Mouse (Mus musculus) kidney, adult 18-20 months (tissue): ENCODE measurements around the gene Smok3b.

Source experiments
- DNase-seq: peaks from one replicate; pipeline ENCODE4 v3.0.0; 2021

The Smok3b gene

GRCm38 (mm10) chr5:138085421-138085911 lies 64.2 kb downstream of the Smok3b start:
- peak; percentile 49 for DNase-seq

- DNase-seq, result no peak
These were observed 65.6 kb downstream of the Smok3b start for GRCm38 (mm10) chr5:138086842-138087241.

- DNase-seq, result peak; percentile 54
These were observed 67.1 kb downstream of the Smok3b start for GRCm38 (mm10) chr5:138088366-138088765.

- DNase-seq, result peak; percentile 74
These were observed 67.9 kb downstream of the Smok3b start for GRCm38 (mm10) chr5:138089108-138089551.

- DNase-seq, result no peak
These were observed 69.0 kb downstream of the Smok3b start for GRCm38 (mm10) chr5:138090271-138090670.

- DNase-seq, result no peak
These were observed 69.5 kb downstream of the Smok3b start for GRCm38 (mm10) chr5:138090737-138091136.

GRCm38 (mm10) chr5:138092771-138093170 lies 71.5 kb downstream of the Smok3b start:
- no peak for DNase-seq

- DNase-seq, result no peak
These were observed 73.2 kb downstream of the Smok3b start for GRCm38 (mm10) chr5:138094474-138094873.
